Mouse (Mus musculus): Measurements from ENCODE around the gene Met.

DNA sequence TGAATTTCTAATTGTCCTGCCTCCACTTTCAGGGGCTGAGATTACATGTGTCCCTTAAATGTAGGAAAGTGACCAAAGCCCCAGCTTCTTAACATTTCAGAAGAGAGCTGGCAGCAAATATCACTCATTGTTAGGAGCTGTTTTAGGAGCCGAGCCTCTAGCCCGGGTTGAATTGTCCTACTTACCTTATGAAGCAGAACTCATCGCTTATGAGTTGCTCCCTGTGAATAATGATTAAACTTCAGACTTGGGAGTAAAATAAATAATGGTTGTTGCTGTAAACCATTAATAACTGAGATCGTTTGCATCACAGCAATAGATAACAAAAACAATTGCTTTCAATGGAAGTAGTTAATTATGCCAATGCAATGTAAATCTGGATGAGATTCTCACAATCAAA is 20.3 kb upstream of the Met start:
- no peak for TF ChIP-seq CHD2 (IDR thresholded peaks at IDR 0.05; ENCODE audit: low read depth, low read length)
- no peak for TF ChIP-seq ZC3H11A (IDR thresholded peaks at IDR 0.05; ENCODE audit: borderline replicate concordance, low read depth, low read length)

Data from ES-E14 (cell line).